Mouse (Mus musculus) embryo, embryonic 11.5 days (tissue): ENCODE results near the gene Ggn.
"Not testable (repeated sequence)": the region's sequence is repeated elsewhere in the genome, so short reads cannot be mapped to it uniquely, and the experiment has no call there.

Experiments
- DNase-seq: peaks from one replicate; pipeline ENCODE4 v3.0.0-alpha.2; 2012; ENCODE audit warnings: low read depth, low spot score

Gene Ggn

DNA sequence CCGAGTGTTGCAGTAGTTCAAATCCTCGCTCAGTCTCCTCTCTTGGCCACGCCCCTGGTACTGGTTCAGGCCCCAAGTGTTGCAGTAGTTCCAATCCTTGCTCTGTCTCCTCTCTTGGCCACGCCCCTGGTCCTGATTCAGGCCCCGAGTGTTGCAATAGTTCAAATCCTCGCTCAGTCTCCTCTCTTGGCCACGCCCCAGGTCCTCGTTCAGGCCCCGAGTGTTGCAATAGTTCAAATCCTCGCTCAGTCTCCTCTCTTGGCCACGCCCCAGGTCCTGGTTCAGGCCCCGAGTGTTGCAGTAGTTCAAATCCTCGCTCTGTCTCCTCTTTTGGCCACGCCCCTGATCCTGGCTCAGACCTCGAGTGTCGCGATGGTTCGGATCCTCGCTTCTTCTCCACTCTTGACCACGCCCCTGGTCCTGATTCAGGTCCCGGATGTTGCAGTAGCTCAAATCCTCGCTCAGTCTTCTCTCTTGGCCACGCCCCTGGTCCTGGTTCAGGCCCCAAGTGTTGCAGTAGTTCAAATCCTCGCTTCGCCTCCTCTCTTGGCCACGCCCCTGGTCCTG is 42.3 kb downstream of the Ggn start:
- DNase-seq: no peak

- not testable (repeated sequence) for DNase-seq
Measured at GRCm38 (mm10) chr7:29212775-29213560, 43.0 kb downstream of the Ggn start.

DNA sequence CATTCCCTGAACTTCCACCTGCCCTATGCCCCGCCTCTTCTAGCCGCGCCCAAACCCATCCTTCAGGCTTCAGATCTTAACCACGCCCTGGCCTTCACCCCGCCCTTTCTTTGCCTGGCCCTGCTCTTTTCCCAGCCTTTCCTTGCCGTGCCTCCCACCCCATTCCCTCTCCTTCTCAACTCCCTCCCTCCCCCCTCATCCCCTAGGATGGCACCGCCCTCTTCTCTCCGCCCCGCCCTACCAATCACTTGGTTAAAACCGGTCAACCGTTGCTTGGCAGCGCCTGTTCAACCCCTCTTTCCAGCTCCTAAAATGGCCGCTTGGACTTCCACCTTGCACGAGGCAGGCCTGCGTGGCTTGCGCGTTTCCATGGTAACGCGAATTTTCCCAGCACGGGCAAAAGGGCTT is 43.7 kb downstream of the Ggn start, which contains the start of gene Catsperg1:
Gene Catsperg1 (minus strand): TSS at position 361 of the 408 bp plus-strand sequence.
- DNase-seq: peak; percentile 46

- DNase-seq: no peak
Measured at GRCm38 (mm10) chr7:29214236-29214635, 44.2 kb downstream of the Ggn start.

- DNase-seq: no peak
Measured at GRCm38 (mm10) chr7:29214846-29215245, 44.8 kb downstream of the Ggn start.
